Mouse (Mus musculus): ENCODE data around the gene Zfp93.
"Not testable (repeated sequence)": the region's sequence is repeated elsewhere in the genome, so short reads cannot be mapped to it uniquely, and the experiment has no call there.

The Zfp93 gene

DNA sequence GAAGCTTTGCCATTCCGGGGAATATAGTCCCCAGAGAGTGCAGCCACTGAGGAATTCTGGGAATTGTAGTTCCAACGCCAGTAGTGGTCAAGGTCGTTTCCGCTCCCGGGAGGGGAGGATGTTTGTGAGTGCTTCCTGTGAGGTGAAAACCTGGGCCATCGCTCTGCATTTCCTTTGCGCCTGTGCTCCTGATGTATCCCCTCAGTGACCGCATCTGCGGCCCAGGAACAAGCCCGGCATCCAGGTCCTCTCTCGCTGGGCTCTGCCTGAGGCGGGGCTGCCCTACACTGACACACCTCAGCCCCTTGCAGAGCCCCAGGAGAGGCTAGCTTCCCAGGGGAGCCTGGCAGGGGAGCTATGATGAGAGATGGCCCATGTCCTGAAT lies at the start of gene Zfp93:
Gene Zfp93, plus strand, starts transcription at position 133 of the 385 bp plus-strand sequence.
- peak; percentile 92 for DNase-seq (ENCODE audit: low read depth)

DNA sequence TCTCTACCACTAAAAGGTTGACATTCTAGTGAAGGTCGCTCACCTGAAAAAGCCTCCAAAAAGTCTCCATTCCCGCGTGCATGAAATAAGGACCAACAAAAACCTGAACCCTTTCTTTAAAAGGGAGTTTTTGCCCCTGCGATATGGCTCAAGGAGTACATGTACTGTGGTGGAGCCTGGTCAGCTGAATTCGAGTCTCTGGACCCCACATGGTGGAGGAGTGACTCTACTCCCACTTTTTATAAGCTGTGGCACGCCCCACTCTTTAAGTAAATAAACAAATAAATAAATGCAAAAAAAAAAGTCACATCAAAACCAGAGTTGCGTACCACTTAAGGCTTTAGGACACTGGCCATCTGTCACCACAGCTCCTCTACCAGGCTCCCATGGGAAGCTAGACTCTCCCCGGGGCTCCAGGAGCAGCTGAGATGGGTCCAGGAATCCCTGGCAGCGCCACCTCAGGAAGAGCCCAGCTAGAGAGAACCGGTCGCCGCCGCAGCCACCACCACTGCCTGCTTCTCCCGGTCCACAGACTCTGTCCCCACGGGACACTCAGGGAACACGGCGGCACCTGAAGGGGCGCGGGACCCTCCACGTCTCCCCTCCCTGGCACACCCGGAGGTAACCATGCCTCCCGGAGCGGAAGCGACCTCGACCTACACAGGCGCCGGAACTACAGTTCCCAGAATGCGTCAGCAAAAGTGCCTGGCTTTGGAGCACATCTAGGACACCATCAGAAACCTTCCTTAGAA lies 33.0 kb upstream of the Zfp93 start, which contains the start of gene Zfp109:
Gene Zfp109, minus strand, starts transcription at position 521 of the 752 bp plus-strand sequence.
- peak; percentile 74 for DNase-seq (ENCODE audit: low read depth)

DNA sequence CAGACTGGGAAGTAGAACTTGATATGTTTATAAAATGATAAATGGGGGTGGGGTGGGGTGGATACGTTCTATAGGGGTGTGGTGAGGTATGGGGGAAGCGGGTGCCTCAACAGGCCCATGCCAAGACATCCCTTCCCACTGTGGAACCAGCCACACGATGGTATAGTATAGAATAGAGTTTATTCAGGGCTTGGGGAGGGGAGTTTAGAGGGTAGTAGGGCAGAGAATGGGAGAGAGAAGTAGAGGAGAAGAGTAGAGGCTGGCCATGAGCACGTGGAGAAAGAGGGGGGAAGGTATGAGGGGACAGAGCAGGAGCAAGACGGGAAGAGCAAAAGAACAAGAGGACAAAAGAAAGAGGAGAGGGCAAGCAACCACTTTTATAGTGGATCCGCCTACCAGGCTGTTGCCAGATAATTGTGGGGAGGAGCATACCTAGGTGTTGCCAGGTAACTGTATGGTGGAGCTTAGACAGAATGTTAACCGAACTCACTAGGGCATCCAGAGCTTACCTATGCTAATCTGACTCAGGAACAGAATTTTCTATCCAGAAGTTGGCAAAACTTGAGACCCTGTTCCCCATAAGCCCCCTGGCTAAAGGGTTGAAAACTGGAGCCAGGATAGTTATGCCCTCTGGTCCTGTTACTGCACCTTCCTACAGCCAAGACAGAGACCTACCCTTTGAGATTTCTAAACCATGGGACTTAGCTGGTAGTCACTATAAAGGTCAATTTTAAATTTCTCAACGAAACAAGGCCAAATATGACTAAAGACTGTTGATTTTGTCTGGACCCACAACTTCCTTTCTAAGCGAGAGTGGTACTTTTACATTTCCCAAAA lies 16.2 kb upstream of the Zfp93 start:
- DNase-seq (ENCODE audit: low read depth): no peak

DNA sequence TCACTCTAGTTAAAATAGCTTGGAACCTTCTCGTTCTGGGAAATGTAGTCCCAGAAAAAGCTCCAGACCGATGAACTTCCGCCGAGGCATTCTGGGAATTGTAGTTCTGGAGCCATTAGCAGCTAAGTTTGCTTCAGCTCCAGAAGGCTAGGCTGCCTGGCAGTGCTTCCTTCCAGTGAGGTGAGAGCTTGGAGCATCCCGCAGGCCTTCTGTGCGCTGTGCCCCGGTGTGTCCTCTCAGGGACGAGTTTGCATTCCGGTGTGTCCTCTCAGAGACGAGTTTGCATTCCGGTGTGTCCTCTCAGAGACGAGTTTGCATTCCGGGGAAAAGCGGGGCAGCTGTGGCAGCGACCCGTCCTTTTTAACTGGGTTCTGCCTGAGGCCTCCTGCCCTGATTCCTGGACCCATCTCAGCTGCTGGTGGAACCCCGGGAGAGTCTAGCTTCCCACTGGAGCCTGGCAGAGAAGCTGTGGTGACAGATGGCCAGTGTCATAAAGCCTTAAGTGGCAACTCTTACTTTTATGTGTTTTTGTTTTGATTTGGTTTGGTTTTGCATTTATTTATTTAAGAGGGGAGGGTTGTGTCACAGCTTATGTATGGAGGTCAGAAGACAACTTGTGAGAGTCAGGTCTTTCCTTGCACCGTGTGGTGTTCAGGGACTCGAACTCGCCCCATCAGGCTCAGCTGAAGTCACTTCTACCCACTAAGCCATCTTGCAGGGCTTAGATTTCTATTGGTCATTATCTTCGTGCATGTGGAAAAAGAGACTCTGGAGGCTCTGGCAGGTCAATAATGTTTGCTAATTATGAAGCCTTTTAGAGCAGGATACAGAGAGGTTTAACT lies 15.4 kb upstream of the Zfp93 start, which contains the start of gene Zfp108:
Gene Zfp108, plus strand, starts transcription at position 162 of the 842 bp plus-strand sequence.
- peak; percentile 91 for DNase-seq (ENCODE audit: low read depth)

DNA sequence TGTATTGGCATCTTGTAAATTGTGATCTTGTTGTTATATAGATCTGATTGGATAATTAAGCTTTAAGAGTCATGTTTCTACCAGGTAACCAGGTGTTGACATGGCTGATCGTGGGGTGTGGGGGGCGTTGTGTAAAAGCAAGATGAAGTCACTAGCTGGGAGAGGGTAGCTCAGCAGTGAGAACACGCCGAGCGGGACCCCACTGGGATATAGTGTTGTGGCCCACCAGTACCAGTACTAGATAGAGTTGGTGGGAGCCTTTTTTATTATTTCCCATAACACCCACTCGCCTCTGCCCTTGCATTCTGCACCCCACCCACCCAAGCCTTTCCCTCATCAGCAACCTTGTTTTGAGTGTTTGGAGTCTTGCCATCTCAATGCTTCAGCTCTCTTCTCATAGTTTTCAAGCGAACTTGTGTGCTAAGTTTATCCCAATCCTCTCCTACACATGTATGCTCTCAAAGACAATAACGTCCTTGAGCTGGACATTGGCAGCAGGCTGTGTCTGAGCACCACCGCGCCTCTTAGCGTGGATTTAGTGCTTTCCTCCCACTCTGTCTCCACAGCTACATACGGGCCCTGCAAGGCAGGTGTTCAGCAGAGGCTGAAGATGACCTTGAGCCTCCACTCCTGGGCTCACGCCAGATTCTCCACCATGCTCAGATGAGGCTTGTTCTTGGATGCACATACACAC lies 10.8 kb upstream of the Zfp93 start:
- DNase-seq (ENCODE audit: low read depth): no peak

DNA sequence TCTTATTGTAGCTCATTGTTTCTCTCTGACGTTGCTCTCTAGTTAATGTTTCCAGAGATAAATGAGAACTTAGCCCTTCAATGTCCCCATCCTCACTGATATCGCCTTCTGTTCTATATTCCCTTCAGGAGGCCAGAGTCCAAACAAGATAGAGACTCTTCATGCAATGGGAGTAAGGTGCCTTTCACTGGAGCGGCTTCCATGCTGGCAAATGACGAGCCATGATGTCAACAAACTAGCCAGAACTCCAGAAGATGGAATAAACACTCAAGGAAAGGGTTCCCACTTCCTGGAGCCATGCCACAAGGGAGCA lies 10.3 kb upstream of the Zfp93 start:
- DNase-seq (ENCODE audit: low read depth): no peak

DNA sequence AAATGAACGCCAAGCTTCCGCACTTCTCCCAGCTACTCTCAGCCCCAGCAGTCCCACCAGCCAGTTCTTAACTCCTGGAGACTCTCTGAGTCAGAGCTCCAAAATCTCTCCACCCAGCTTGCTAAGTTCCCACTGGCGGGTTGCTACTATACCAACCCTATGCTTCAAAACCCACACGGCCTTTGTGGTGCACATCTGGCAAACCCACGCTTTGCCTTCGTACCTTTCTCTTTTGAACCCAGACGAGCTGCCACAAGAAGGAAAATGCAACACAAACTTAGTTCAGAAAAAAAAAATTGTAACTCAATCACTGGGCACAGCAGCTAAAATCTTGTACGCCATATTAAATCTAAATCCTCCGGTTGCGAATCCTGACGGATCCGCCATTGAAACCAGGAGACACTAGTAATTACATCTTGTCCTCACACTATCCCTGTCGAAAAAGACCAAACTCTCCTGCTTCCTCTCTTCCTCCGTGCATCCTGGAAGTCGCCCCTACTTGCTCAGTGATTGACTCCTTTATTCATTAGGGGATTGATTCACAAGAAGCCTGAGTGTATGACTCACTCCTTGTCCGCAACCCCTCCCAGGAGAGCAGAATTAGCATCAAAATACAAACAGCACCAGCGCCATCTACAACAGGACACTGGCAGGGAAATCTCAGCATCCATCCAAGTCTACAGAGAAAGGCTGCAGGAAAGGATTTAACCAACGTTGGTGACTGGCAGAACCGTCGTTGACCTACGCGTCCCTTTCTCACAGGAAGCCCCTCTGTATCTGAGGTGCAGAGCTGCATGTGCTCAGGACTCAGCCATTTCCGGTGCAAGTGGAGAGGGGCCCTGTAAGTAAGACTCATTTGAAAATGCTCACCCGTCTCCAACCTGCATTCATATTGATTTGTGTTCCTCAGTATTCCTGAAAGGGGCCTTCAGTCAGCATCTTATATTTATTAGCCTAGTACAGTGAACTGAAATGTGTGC lies 1.8 kb upstream of the Zfp93 start:
- peak; percentile 54 for DNase-seq (ENCODE audit: low read depth)

DNA sequence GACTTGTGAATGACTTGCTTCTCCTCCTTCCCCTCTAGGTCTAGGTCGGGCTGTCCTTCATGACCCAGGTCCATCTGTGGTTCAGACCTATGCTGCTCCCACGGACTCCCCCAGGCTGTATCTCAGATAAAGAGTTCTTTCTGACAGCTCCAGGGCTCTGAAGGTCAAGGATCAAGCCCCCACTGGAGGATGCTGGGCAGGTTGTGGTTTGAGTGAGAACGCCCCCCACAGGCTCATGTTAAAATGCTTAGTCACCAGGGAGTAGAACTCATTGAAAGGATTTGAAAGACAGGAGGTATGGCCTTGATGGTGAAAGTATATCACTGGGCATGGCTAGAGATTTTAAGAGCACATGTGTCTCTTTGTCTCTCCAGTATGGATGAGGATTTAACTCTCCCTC lies 964 bp upstream of the Zfp93 start:
- DNase-seq (ENCODE audit: low read depth): no peak

DNA sequence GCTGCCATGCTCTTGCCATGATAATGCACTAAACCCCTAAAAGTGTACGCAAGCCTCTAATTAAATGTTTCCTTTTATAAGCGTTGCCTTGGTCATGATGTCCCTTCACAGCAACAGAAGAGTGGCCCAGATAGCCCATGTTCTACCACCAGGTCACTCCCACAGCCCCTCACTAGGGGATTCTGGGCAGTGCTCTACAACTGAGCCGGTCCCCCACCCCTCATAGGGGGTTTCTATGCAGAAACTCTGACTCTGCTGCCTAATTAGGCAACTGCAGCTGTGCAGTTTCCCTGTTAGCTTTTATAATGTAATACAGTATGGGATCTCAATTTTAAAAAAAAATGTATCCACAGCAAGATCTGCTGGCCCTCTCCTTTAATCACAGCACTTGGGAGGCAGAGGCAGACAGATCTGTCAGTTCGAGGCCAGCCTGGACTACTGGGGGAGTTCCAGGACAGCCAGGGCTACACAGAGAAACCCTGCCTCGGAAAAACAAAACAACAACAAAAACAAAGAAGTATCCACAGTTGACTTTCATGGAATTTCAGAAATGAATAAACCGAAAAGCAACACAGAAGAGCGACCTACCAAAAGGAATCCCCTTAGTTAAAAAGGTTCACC lies 443 bp upstream of the Zfp93 start:
- no peak for DNase-seq (ENCODE audit: low read depth)

DNA sequence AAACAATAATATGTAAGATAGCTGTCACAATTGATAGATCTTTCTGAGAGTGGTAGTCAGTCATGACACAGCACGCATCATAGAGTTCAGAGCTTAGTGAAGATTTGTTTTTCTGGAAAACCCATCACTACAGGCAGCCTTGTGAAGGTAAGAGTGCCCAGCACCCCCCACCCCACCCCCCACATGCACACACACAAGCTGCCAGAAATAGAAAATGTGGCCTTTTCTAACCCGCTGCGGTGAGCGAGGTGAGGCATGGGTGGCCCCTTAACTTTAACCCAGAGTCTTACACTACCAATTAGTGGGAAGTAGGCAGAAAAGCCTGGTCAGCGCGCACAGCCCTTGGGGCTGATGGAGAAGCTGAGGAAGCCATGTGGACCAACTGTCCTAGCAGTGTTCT lies 971 bp downstream of the Zfp93 start:
- DNase-seq (ENCODE audit: low read depth): no peak

DNA sequence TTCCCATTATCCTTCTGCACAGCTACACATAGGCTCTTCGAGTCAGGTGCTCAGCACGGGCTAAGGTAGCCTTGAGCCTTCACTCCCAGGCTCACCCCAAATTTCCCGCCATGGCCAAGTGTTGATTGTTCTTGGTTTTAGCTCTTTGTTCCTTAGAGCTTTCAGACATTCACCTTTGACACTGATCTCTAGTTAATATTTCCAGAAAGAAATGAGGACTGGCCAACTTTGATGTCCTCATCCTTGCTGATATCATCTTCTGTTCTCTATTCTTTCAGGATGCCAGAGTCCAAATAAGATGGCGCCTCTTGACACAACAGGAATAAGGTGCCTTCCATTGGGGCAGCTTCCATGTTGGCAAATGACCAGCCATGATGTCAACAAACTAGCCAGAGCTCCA lies 4.2 kb downstream of the Zfp93 start:
- no peak for DNase-seq (ENCODE audit: low read depth)

DNA sequence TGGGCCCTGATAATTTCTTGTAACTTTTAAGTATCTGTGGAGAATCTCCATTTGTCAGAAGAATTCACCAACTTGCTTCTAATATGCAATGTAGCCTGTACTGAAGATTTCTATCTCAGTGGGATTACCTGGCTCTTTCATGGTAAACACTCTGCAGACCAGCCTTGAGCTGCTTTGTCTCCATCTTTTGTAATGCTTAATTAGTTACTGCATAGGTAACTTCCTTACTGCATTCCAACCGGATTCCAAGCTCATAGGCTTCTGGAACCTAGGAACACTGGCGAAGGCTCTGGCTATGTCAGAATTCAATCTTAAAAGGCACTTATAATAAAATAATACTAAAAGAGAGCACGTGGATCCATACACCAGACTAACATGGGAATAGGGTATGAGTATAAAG lies 8.6 kb downstream of the Zfp93 start:
- DNase-seq (ENCODE audit: low read depth): not testable (repeated sequence)

DNA sequence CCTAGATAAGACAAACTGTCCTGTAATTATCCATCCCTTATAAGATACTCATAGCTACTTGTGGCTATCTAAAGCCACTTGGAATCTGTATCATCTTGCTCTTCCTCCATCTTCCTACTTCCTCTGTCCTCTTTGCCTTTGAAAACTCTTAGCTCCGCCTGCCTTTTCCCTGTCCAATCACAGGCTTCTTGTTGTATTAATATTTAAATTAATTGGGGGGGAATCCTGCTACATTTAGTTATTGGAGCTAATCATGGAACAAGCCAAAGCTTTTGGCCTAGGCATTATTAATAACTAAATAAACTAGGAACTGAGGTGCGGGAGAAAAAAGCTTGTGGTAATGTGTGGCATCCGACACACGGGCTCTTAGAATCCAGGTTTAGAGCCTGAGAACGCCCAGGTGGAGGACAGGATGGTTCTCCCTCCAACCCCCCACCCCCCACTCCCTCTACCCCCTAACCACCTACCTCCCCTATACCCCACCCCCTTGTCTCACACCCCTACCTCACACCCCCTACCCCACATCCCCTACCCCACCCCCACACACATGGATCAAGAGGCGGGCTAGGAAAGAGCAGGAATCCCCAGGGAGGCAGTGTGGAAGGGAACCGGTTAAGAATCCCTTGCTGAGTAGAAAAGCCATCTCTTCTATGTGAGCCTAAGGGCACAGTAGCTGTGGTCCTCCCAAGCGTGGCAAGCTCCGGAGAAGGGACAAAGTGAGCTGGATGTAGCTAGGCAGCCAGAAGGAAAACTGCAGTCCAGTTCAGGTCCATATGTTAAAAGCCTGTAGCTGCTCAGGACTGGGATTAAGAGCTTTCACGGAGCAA lies 10.0 kb downstream of the Zfp93 start:
- no peak for DNase-seq (ENCODE audit: low read depth)

DNA sequence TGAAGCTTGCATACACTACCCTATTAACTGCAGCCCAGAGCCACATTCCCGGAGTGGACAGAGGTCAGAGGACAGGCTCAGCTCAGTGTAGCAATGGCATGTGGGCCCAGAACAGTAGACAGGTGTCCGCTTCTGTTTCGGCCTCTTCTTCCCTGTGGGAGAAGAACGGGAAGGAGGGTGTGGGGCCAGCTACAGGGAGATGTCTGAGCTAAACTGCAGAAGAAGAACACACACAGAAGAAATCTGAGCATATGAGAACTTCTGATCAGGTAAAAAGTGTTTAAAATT lies 10.6 kb downstream of the Zfp93 start:
- DNase-seq (ENCODE audit: low read depth): no peak

DNA sequence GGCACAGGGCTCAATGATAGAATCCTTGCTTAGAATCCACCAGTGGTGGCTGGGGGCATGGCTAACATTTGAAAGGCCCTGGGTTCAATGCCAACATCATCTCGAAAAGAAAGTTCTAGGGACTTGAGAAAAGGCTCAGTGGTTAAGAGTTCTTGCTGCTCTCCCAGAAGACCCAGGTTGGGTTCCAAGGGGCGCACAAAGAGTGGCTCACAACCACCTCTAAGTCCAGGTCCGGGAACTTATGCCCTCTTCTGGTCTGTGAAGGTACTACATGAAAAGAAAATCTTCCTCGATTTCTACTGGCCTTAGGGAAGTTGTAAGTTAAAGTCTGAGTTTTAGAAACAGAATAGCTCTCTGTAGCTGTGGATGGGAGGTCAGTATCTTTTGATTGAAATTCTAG lies 15.9 kb downstream of the Zfp93 start:
- peak; percentile 27 for DNase-seq (ENCODE audit: low read depth)

DNA sequence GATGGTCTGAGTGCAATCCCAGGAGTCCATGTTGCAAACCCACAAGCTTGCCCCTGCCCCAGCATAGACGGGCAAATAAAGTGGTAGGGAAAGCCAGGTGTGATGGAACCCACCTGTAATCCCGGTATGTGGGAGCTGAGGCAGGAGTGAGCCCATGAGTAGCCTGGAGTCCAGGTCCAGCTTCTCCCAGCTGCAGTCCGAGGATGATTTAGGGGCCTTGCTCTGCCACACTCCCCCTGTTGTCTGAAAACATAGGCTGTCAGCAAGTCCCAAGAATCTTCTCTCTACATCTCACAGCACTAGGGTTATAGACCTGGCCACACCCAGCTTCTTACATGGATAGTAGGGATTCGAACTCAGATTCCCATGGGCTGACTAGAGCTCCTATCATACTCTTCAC lies 16.7 kb downstream of the Zfp93 start:
- no peak for DNase-seq (ENCODE audit: low read depth)

DNA sequence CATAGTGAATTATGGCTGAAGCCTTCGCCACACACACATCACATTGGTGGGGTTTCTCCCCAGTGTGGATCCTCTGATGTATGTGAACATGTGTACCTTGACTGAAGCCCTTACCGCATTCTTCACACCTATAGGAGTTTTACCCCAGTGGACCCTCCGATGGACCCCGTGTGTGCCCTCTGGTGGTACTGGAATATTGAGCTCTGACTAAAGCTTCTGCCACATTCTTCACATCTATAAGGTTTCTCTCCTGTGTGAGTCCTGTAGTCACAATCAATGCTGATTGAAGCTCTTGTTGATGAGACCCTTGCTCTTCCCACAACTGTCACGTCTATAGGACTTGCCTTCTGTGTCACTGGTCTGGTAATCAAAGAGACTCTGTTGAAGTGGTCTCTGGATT lies 17.4 kb downstream of the Zfp93 start:
- no peak for DNase-seq (ENCODE audit: low read depth)

DNA sequence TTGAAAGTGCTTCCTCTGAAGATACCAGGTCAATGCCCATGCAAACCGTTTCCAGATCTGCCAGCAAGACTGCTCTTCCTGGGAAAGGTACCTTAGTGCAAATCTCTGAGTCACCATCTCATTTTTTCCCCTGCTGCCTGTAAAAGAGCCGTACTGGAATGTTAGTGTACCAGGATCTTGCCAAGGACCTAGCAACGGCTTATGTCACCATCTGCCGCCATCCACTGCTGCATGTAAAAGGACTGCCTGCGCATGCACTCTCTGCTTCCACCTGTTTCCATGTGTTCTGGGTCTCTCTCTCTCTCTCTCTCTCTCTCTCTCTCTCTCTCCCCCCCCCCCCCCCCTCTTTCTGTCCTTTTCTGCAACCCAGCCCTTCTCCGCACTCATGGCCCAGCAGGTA lies 18.3 kb downstream of the Zfp93 start:
- no peak for DNase-seq (ENCODE audit: low read depth)

DNA sequence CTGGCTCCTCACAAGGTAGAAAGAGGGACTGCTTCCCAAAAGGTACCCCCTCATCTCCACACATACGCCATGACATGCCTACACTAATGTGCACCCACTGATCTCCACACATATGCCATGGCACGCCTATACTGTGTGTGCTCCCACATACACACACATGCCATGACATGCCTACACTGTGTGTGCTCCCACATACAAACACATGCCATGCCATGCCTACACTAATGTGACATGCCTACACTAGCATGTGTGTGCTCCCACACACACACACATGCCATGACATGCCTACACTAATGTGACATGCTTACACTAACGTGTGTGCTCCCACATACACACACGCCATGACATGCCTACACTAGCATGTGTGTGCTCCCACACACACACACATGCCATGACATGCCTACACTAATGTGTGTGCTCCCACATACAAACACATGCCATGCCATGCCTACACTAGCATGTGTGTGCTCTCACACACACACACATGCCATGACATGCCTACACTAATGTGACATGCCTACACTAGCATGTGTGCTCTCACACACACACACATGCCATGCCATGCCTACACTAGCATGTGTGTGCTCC lies 20.0 kb downstream of the Zfp93 start:
- no peak for DNase-seq (ENCODE audit: low read depth)
